Mouse (Mus musculus) neutrophil, adult 5-6 weeks (primary cell): ENCODE results near the gene Lurap1. TPM values are rescaled to one million over a fixed set of nuclear protein-coding genes. Genes with fewer than 3 reads are reported as not detected.

Source experiments
- ATAC-seq: fragments of 151-379, 151-347 bp; 2 replicates; pipeline ENCODE4 v1.8.0; 2017; ENCODE audit warnings: mild to moderate bottlenecking, moderate TSS enrichment; ENCODE audit not compliant: insufficient number of reproducible peaks, poor library complexity, low FRiP score, severe bottlenecking; ENCODE audit errors: extremely low read depth
- total RNA-seq: library from RNA; stranded (forward); fragments of 200-1000 nt; gene quantifications from 2 replicates; pipeline ENCODE4 v1.2.3, GENCODE M21; 2017

Gene Lurap1
- total RNA-seq: 0.37 and 0.58 TPM in 2 replicates

DNA sequence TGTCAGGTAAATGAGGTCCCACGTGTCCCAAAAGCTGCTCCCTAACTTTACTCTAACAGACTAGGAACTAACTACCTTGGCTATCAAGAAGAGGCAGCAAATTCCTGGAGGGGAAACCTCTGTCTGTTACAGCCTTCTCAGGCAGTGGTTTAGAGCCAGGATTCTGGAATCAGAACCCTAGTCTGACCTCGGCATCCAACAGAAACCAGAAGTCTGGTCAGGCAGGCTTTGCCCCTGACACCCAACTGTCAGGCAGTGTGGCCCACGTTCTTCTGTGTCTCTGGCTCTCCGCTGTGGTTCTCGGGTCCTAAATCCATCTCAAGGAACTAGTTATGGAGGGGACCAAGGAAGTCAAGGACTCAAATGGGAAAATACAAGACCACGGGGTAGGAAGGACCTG is at the start of gene Lurap1:
Gene Lurap1, minus strand, starts transcription at position 101 of the 400 bp plus-strand sequence.
- ATAC-seq: no peak

DNA sequence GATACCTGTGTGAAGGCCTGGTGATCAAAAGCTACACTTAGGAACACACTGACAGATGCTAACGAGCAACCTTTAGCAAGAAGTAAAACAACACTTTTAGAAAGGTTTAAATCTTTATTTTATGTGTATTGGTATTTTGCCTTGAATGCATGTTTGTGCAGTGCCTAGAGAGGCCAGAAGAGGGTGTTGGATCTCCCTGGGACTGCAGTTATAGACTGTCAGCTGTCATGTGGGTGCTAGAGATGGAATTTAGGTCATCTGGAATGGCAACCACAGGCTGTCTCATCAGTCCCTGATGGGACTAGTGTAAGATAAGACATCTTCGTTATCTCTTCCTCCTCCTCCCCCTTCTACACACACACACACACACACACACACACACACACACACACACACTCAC is 47.3 kb upstream of the Lurap1 start:
- no peak for ATAC-seq

DNA sequence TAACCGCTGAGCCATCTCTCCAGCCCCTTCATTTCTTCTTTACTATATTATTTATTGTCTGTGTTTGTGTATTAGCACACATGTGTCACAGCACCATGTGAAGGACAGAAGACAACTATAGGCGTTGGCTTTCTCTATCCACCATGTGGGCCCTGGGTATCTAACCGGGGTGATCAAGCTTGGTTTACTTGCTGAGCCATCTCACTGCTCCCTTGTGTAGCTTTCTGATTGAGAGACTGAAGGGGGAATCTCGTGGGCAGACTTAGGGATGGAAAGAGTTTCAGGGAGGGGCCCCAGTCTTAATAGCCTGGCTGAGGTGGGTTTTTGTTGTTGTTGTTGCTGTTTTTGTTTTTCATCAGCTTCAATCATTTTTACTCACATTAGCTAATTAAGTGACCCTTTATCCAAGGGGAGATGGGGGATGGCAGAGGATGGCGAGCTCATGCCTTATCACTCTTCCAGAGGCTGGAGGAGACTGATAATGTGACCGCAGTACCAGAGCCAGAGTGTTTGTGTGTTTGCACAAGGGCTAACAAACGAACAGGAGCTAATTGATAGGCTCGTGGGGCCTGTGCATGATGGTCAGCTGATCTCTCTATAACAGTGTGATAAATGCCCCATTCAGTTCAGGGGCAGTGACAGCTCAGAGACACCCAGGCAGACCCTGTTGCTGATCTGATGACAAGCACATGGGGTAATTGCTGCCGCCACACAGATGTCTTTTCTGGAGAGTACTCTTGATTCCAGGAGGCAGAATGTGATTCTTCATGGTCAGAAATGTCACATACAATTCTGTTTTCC is 42.6 kb upstream of the Lurap1 start:
- ATAC-seq: no peak

DNA sequence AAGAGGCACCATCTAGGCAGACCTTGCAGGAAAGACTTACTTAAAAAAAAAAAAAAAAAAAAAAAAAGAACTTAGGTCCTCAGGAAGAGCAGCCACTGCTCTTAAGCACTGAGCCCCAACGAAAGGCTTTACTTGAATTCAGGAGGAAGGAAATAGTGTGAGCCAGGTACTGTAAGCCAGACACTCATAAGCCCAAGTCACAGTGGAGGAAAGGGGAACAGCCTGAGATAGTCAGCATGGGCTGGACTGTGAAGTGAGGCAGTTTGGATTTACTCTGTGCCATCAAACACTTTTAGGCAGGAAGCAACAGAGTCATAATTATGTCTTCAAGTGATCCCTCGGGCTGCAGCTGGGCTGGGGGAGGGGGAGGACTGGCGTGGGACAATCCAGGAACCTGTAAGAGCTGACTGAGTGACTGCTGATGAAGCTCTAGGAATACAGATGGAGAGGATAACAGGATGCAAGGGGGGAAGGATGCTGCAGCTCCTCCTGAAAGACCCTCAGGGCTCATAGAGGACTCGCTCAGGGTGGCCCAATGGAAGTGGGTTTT is 41.2 kb upstream of the Lurap1 start:
- no peak for ATAC-seq

DNA sequence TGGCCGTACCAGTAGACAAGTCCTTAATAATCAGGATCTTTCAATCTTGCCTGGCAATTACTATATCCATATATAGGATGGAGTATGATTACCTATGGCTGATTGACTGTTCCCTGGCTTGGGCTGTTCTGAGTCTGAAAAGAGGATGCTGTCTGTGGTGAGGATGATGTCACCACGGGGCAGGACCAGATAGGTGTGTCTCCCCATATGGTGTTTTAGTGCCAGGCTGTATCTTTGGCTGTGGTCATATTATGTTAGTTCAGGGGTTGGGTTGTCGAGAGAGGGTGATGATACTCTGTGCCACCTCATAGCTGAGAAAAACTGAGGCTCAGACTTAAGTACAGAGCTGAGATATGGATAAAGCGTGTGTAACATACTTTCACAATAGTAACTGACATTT is 33.9 kb upstream of the Lurap1 start:
- no peak for ATAC-seq

DNA sequence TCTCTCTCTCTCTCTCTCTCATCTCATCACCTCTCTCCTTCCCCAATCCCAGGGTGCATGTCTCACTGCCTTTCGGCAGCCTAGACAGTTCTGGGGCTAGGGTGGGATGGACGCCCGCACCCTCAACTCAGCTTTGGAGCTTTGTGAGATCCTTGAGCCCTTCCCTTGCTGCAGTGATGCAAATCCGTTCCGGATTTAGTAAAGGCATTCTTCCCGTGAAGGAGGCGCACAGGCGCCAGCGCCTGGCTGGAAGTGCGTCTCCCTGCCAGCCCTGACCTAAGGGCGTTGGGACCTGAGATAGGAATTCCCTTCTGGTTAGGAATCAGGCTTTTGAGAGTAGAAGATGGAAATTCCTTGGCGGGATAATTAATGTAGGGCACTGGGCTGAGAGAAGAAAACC is 31.6 kb upstream of the Lurap1 start:
- no peak for ATAC-seq

DNA sequence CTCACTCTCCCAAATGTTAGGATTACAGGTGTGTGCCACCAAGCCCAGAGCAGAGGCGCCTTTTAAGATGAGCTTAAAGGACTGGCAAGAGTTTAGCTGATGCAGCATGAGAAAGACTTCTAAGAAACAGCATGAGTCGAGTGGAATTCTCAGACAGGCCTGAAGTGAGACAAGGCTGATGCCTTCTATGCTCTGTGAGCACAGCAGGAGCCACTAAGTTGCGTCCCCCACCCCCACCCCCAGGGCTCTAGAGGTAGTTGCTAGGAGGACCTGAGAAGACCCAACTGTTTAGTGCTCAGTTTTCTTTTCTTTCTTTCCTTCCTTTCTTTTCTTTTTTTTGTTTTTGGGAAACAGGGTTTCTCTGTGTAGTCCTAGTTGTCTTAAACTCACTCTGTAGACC is 30.9 kb upstream of the Lurap1 start:
- ATAC-seq: no peak

DNA sequence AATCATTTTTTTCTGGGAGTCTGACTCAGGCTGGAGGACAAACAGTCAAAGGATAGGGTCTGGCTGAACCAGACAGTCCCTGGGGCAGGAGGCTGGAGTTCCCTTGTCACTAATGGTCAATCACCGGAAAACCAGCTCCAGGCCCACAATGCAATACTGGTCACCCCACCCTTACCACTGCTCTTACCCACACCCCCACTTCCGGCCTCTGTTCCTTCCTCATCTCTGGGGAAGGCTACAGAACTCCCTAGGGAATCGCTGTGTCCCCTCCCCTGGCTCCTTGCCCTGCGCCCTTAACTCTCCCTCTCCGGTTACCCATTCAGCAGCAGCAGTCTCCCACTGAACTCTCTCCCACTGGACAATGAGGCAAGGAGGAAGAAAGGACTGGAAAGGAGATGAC is 26.0 kb upstream of the Lurap1 start:
- peak; percentile 30; the same call in 1 of the 2 replicates for ATAC-seq

DNA sequence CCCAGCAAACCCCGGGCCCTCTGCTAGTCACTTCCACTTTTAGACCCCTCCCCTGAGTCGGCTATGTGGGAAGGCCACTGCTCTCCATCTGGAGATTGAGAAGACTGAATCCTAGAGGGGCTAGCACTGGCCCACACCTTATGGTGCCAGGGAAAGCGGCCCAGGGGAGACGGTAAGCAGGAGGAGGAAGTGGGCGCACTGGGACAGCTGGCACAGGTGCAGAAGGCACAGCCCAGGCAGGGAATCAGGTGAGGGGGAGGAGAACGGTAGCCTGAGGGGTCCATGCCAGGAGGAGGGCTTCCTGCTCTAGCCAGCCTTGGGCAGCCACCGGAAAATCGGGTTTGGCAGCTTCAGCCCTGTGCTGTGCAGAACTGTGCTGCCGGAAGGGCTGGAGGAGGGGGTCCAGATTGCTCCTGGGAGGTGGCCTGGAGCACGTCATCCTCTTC is 25.4 kb upstream of the Lurap1 start:
- peak; percentile 6; the same call in 1 of the 2 replicates for ATAC-seq

DNA sequence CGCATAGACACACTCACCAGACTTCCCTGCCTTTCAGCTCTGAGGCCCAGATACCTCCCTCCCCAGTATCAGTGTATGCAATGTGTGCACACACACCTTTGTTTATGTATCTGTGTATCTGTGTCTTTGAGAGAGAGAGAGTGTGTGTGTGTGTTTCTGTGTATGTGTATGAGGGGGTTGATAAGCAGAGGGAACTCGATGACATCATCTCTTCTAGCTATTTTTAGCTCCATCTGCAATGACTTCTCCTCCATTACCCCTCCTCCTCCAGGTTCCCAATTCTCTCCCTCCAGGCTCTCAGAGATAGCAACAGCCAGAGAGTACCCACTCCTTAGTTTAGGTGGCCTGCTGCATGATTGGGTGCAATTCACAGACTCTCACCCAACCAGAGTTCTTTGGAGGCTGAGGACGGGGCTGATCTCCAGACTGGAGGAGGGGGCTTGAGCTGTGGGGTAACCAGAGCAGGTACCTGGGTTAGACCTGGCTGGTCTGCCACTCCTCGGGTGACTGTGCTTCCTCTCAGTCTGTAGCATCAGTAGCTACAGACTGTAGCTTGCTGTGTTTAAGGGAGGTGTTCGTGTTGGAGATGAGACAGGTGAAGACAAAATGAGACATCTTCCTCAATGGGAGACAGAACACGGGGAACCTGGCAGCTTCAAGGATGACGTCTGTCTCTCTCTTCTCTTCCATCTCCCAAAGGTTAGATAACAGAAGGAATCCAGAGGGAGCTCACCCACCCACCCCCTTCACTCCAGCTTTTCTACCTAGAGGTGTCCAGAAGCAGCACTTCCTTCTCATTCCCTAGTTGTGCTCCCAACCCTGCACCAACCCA is 24.8 kb upstream of the Lurap1 start:
- no peak for ATAC-seq

DNA sequence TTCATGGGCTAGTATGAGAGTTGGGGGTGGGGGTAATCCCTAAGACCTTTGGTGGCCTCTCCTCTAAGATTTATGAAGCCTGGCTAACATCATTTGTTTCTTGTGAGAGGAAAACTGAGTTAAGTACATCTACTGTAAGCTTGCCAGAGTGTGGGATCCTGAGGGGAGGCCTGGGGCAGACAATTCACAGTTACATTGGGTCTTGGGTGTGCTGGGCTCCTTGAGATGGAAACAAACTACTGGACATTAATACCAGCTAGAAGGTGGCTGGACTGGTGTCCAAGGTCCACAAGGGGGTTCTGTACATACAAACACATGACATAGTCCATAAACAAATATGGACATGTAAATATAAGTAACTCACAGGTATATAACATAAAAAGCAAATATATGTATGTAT is 24.0 kb upstream of the Lurap1 start:
- ATAC-seq: no peak

DNA sequence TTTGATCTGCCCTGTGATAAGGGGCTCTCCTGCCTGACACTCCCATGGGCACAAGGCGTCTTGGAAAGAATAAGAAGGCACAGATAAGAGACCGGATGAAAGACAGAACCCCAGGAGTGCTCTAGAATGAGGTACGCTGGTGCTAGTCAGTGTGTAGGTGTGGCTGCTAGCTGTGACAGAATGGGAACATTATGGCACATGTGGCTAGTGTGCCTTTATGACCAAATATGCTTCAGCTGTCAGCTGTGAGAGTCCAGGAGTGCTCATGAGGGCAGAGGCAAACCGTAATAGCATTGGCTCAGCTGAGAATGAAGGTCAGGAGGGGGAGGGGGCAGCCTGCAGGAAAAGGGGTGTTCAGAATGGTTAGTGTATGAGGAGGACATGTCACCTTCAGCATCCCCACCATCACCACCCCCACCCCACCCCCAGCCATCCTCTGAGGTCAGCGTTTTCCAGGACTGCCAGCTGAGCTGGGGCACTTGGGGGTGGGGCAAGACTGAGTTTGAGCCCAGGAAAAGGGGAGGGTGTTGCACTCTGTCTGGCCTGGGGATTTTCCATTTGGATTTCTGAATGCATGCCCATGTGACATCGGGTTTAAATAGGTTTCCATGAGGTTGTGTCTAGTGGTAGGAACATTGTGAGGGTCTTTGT is 23.5 kb upstream of the Lurap1 start:
- no peak for ATAC-seq

DNA sequence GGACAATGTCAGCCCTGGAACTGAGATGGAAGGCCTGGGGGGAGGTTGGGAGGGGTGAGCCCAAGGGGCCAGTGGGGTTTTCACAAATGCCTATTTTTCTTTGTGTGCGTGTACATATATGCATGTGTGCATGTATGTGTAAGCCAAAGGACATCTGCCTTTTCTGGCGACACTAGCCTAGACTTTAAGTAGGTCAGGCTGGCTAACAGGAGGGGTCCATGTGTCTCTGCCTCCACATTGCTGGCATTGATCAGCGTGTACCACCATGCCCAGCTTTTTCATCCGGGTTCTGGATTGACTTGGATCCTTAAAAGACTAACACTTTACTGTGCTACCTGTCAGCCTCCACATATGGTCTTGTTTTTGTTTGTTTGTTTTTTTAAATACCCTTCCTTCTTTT is 22.6 kb upstream of the Lurap1 start:
- no peak for ATAC-seq

DNA sequence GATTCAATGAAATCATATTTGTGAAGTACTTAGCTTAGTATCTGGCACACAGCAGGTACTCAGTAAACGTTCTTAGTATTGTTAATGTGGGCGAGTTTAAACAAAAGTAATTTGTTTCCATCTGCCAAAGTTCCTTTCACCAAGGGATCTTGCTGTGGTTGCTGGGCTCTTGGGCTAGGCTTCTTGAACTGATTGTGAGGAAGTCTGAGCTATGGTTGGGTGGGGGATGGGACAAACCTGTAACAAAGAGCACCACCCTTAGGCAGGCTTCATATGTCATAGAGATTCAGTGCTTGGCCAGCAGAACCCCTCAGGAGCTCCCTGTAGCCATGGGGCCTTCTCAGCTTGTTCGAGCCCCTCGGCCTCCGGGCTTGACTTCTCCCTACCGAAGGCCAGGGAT is 21.9 kb upstream of the Lurap1 start, which contains the start of the genes 1700042G07Rik and Gm49337:
Gene 1700042G07Rik, plus strand, starts transcription at position 301 of the 400 bp plus-strand sequence.
Gene Gm49337, plus strand, starts transcription at position 313 of the 400 bp plus-strand sequence.
- no peak for ATAC-seq

DNA sequence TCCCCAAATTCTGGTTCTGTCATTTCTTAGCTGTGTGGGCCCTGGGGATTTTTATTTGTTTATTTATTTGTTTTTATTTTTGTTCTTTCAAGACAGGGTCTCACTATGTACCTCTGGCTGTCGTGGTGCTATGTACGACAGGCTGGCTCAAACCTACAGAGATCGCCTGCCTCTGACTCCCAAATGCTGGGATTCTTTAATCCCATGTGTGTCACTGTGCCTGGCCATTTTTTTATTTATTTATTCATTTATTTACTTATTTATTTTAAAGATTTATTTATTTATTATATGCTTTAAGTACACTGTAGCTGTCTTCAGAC is 18.2 kb upstream of the Lurap1 start:
- no peak for ATAC-seq

DNA sequence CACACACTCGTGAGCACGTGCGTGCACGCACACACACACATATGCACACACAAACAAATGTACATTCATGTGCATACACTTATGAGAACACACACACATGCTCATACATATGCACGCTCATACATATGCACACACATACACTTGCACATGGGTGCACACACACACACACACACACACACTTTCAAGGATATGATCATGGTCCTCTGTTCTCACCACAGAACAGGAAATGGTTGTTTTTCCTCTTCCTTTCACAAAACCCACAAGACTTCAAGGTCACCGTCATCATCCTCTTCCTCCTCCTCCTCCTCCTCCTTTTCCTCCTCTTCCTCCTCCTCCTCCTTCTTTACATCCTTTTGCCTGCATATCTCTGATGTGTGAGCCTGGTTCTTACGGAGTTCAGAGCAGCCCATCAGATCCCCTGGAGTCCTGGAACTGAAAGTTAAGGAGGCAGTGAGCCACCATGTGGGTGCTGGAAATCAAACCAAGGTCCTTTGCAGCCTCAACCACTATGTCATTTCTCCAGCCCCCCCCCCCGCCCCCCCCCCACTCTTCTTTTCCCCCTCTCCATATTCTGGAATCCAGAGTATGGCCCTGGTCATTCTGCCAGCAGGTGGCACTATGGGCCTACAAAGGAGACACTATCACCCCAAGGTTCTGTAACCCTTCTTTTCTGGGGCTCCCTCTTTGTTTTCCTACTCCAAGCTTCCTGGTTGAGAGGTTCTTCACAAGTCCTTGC is 17.6 kb upstream of the Lurap1 start:
- ATAC-seq: 0 out of 2 replicates have a peak, but pooled peaks have one; percentile 44

DNA sequence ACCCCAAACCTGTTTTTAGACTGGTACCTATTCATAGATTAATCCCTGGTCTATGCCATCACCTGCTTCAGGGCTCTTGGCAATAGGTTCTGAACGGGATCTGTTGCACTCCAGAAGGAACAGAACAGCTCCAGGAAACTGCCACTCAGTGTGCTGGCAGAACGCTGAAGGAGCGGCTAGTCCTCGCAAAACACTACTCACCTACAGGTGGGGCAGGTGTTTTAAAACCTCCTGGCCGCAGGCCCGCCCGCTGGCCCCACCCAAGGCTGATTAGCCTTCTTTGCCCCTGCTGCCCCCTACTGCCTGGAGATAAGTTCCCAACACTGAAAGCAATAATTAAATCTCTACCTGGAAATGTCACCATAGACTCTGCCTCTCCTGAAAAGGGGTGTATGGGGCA is 16.3 kb upstream of the Lurap1 start, which contains the start of gene Tspan1:
Gene Tspan1, minus strand, starts transcription at position 198 of the 400 bp plus-strand sequence.
- ATAC-seq: no peak

DNA sequence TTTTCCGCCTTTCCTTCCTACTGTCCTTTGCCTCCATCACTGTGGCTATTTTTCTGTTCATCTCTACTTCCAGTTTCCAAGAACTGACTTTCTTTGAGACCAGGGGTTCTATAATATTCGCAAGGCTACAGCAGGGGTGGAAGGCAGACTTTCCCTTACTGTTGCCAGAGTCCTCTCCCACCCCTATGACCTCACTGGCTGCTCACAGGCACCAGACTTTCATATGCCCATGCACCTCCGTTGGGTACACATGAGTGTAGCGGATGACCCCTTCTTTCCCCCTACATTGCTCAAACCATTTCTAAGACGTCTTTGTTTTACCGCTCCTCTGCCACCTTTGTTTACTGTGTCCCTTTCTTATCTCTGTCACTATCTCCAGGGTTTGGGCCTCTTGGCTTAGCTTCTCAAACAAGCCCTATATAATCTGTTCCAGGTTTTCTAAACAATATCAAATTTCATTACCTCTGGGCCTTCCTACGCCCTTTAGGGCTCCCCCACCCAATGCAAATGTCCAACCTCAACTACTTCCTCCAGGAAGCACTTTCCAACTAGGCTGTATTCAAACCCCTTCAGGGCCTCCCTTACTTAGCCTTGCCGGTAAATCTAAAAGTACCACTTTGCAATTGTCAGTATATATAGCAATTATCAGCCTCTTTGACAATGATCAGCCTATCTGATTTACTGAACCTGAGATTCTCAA is 14.7 kb upstream of the Lurap1 start:
- no peak for ATAC-seq
